Mouse (Mus musculus): ENCODE measurements around the gene Map7. TPM values are rescaled to one million over a fixed set of nuclear protein-coding genes. Genes with fewer than 3 reads are reported as not detected.

Map7 gene
- polyA plus RNA-seq, 1 experiment = 108 TPM

DNA sequence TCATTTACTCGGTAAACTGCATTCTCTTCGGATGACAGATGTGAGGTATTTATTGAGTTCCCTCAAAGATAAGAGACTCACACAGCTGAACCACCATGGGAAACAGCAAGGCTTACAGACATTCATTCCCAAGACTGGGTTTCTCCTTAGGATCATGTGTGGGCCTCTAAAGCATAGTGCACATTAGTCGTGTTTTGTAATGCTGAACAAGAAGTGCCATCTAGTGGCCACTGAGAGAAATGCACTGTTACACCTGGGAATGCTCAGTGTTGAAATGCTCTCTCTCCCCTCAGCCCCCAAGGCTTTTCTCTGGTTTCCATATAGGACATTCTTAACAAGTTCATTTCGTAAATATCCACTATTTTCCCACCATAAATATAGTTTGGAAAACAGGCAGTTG, 23.0 kb upstream of the Map7 start:
- TF ChIP-seq POLR2A (IDR thresholded peaks at IDR 0.05; ENCODE audit: insufficient read depth, low read length) = no peak
- TF ChIP-seq EP300 (IDR thresholded peaks at IDR 0.05; ENCODE audit: insufficient read depth, low read depth, low read length) = no peak
- peak; percentile 47 for TF ChIP-seq CTCF (IDR thresholded peaks at IDR 0.05; ENCODE audit: low read depth, low read length)
- Histone ChIP-seq H3K9me3 (replicated peaks; ENCODE audit: control insufficient read depth, insufficient read depth, low read length, poor library complexity, severe bottlenecking) (no peaks in the 10 kb centered on the region), H3K36me3 (ENCODE audit: control insufficient read depth, insufficient read depth, low read length, poor library complexity, severe bottlenecking) (no peaks in the 10 kb centered on the region), H3K27me3 (ENCODE audit: control insufficient read depth, insufficient read depth, low read length, poor library complexity, severe bottlenecking) (no peaks in the 10 kb centered on the region), H3K4me3 (ENCODE audit: low read depth, low read length) (no peak overlapping the region), H3K9ac (ENCODE audit: low read depth, poor library complexity, severe bottlenecking) (peak overlapping the region; percentile 23; the same call in 1 of the 2 replicates), H3K27ac (ENCODE audit: insufficient read depth, low read length) (no peak overlapping the region), H3K4me1 (ENCODE audit: control insufficient read depth, insufficient read depth, low read length) (no peaks in the 10 kb centered on the region)

DNA sequence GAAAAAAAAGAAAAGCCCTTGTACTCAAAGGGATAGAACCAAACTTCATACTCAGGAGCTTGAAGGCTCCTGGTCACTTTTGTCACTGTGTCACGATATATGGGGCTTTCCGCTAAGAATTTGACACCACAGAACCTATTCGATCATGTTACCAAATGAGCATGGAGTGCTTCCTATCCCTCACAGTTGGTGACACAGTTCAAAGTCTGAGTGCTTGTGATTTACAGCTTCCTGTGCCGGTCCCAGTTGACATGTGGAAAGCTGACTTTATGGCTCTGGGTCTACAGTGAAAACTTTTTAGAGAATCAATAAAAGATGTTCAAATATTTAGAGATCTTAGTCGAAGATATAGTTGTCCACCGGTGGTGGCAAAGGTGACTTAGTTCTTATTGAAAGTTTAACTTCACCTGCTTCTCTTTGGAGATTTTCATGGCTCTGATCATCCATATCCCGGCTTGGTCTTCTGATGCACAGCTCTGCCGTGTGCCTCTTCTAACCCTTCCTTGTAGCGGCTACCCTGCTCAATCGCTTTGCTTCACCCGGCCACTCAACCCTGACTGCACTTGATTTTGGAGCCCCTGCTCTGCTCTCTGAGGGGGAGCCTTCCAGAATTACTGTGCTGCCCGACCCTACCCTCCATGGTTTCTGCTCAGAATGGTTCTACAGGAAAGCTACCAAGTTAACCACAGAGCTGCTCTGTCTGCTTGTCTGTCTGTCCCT, 15.2 kb upstream of the Map7 start:
- H3K9me3 ChIP-seq (replicated peaks; ENCODE audit: control insufficient read depth, insufficient read depth, low read length, poor library complexity, severe bottlenecking) = no peaks in the 10 kb centered on the region
- TF ChIP-seq EP300 (IDR thresholded peaks at IDR 0.05; ENCODE audit: insufficient read depth, low read depth, low read length) = no peak
- TF ChIP-seq POLR2A (IDR thresholded peaks at IDR 0.05; ENCODE audit: insufficient read depth, low read length) = no peak
- TF ChIP-seq CTCF (IDR thresholded peaks at IDR 0.05; ENCODE audit: low read depth, low read length) = no peak
- no peak overlapping the region for H3K27ac ChIP-seq (ENCODE audit: insufficient read depth, low read length)
- H3K27me3 ChIP-seq (ENCODE audit: control insufficient read depth, insufficient read depth, low read length, poor library complexity, severe bottlenecking) = no peaks in the 10 kb centered on the region
- no peak overlapping the region for H3K4me3 ChIP-seq (ENCODE audit: low read depth, low read length)
- H3K4me1 ChIP-seq (ENCODE audit: control insufficient read depth, insufficient read depth, low read length) = no peaks in the 10 kb centered on the region
- H3K9ac ChIP-seq (ENCODE audit: low read depth, poor library complexity, severe bottlenecking) = no peak overlapping the region
- no peaks in the 10 kb centered on the region for H3K36me3 ChIP-seq (ENCODE audit: control insufficient read depth, insufficient read depth, low read length, poor library complexity, severe bottlenecking)

DNA sequence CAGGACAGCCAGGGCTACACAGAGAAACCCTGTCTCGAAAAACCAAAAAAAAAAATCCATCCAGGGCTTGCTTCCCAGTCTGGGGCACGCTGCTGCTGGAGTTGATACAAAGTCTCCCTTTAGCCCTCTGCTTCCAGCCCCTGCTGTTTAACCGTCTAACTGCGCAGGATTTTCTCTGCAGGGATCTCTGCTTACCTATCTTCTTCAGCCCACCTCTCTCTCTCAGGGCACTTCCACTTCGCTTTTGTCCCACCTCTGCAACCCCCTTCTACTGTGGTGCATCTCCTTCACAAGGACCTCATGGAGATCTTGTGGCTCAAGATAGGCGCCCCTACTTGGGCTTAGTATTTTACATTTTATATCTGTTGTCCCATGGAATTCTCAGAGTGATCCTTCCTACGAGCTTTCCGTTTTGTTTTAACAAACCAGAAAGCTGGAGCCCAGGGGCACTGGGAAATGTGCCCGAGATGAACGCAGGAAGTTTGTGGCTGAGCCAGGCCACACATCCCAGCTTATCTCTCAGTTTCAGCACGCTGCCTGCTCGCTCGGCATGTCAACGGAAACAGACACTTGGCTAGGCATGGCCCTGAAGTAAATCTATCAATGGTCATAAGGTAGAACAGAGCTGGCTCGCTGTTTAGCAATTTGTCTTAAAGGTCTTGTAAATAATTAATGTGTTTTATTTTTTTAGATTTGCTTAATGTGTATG, 12.8 kb upstream of the Map7 start:
- no peak overlapping the region for H3K9ac ChIP-seq (ENCODE audit: low read depth, poor library complexity, severe bottlenecking)
- no peaks in the 10 kb centered on the region for H3K9me3 ChIP-seq (replicated peaks; ENCODE audit: control insufficient read depth, insufficient read depth, low read length, poor library complexity, severe bottlenecking)
- no peaks in the 10 kb centered on the region for H3K27me3 ChIP-seq (ENCODE audit: control insufficient read depth, insufficient read depth, low read length, poor library complexity, severe bottlenecking)
- H3K4me1 ChIP-seq (ENCODE audit: control insufficient read depth, insufficient read depth, low read length) = no peaks in the 10 kb centered on the region
- no peak overlapping the region for H3K27ac ChIP-seq (ENCODE audit: insufficient read depth, low read length)
- TF ChIP-seq EP300 (IDR thresholded peaks at IDR 0.05; ENCODE audit: insufficient read depth, low read depth, low read length) (no peak), POLR2A (IDR thresholded peaks at IDR 0.05; ENCODE audit: insufficient read depth, low read length) (no peak), CTCF (IDR thresholded peaks at IDR 0.05; ENCODE audit: low read depth, low read length) (no peak)
- no peaks in the 10 kb centered on the region for H3K36me3 ChIP-seq (ENCODE audit: control insufficient read depth, insufficient read depth, low read length, poor library complexity, severe bottlenecking)
- H3K4me3 ChIP-seq (ENCODE audit: low read depth, low read length) = no peak overlapping the region

DNA sequence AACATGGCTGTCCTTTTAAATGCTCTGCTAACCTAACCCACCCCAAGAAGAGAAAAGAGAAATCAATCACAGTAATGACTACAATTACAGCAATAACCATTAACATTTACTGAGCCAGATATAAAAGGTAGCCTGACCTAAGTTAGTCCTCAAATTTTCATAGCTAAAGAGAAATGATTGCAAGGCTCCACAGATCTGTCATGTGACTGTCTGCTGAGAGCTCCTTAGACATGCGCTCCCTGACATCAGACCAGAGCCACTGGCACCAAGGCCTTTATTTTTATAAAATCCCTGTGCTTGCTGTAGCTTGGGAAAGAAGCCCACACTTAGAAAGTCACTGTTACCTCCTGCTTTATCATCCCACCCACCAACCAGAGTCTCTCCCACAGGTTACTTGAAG, 11.8 kb upstream of the Map7 start:
- TF ChIP-seq POLR2A (IDR thresholded peaks at IDR 0.05; ENCODE audit: insufficient read depth, low read length) (no peak), CTCF (IDR thresholded peaks at IDR 0.05; ENCODE audit: low read depth, low read length) (no peak), EP300 (IDR thresholded peaks at IDR 0.05; ENCODE audit: insufficient read depth, low read depth, low read length) (no peak)
- H3K27me3 ChIP-seq (ENCODE audit: control insufficient read depth, insufficient read depth, low read length, poor library complexity, severe bottlenecking) = no peaks in the 10 kb centered on the region
- no peaks in the 10 kb centered on the region for H3K4me1 ChIP-seq (ENCODE audit: control insufficient read depth, insufficient read depth, low read length)
- H3K9ac ChIP-seq (ENCODE audit: low read depth, poor library complexity, severe bottlenecking) = no peak overlapping the region
- no peaks in the 10 kb centered on the region for H3K9me3 ChIP-seq (replicated peaks; ENCODE audit: control insufficient read depth, insufficient read depth, low read length, poor library complexity, severe bottlenecking)
- H3K27ac ChIP-seq (ENCODE audit: insufficient read depth, low read length) = no peak overlapping the region
- no peak overlapping the region for H3K4me3 ChIP-seq (ENCODE audit: low read depth, low read length)
- no peaks in the 10 kb centered on the region for H3K36me3 ChIP-seq (ENCODE audit: control insufficient read depth, insufficient read depth, low read length, poor library complexity, severe bottlenecking)

DNA sequence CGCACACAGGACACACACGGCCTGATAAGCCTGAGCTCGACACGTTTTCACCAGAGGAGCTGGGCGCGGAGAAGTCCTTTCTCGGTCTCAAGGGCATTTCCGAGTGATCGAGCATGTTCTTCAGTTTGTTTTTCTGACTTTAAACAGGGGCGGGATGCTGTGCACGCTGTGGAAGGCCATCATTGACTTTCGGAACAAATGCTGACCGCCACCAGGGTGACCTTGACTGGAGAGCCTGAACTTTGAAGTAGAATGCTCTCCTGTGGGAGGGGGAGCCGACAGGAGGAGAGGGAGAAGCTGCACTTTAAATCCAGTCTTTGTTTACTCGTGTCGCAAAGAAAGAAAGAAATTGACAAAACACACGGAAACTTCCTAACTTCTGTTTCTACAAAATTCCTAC, 6.9 kb upstream of the Map7 start:
- Histone ChIP-seq H3K9ac (ENCODE audit: low read depth, poor library complexity, severe bottlenecking) (no peak overlapping the region), H3K27ac (ENCODE audit: insufficient read depth, low read length) (no peak overlapping the region), H3K4me3 (ENCODE audit: low read depth, low read length) (no peak overlapping the region), H3K4me1 (ENCODE audit: control insufficient read depth, insufficient read depth, low read length) (no peaks in the 10 kb centered on the region), H3K27me3 (ENCODE audit: control insufficient read depth, insufficient read depth, low read length, poor library complexity, severe bottlenecking) (no peaks in the 10 kb centered on the region), H3K36me3 (ENCODE audit: control insufficient read depth, insufficient read depth, low read length, poor library complexity, severe bottlenecking) (no peaks in the 10 kb centered on the region), H3K9me3 (replicated peaks; ENCODE audit: control insufficient read depth, insufficient read depth, low read length, poor library complexity, severe bottlenecking) (no peaks in the 10 kb centered on the region)
- TF ChIP-seq CTCF (IDR thresholded peaks at IDR 0.05; ENCODE audit: low read depth, low read length) = no peak
- TF ChIP-seq EP300 (IDR thresholded peaks at IDR 0.05; ENCODE audit: insufficient read depth, low read depth, low read length) = peak; percentile 64; the same call in 1 of the 2 replicates

DNA sequence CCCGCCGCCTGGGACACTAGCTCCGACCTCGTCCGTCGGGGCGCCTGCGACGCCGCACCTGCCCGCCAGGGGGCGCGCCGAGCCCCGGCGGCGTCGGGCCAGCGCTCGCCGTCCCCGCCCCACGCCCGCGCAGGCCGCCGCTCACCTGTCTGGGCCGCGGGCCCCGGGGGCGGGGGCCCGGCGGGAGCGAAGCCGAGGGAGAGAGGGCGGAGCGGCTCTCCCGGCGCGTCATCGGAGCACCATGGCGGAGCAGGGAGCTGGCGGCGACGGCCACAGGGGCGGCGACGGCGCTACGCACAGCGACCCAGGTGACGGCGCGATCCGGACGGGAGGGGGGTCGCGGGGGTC, 476 bp downstream of the Map7 start:
- H3K27ac ChIP-seq (ENCODE audit: insufficient read depth, low read length) = no peak overlapping the region
- H3K36me3 ChIP-seq (ENCODE audit: control insufficient read depth, insufficient read depth, low read length, poor library complexity, severe bottlenecking) = no peaks in the 10 kb centered on the region
- peak overlapping the region; percentile 80 for H3K4me3 ChIP-seq (ENCODE audit: low read depth, low read length)
- H3K27me3 ChIP-seq (ENCODE audit: control insufficient read depth, insufficient read depth, low read length, poor library complexity, severe bottlenecking) = no peaks in the 10 kb centered on the region
- H3K9ac ChIP-seq (ENCODE audit: low read depth, poor library complexity, severe bottlenecking) = peak overlapping the region; percentile 91
- no peaks in the 10 kb centered on the region for H3K9me3 ChIP-seq (replicated peaks; ENCODE audit: control insufficient read depth, insufficient read depth, low read length, poor library complexity, severe bottlenecking)
- TF ChIP-seq CTCF (IDR thresholded peaks at IDR 0.05; ENCODE audit: low read depth, low read length) (peak; percentile 47), EP300 (IDR thresholded peaks at IDR 0.05; ENCODE audit: insufficient read depth, low read depth, low read length) (no peak)
- H3K4me1 ChIP-seq (ENCODE audit: control insufficient read depth, insufficient read depth, low read length) = peaks cover 1% of the 10 kb centered on the region
